Mouse (Mus musculus) adrenal gland, adult (tissue): ENCODE data around the gene March6.

Experiments
- DNase-seq, 2 experiments: peaks; one replicate each; pipeline ENCODE4 v3.0.0; 2022 to 2023; ENCODE audit warnings: low spot score in 1 of 2; ENCODE audit not compliant: inconsistent age in 2 of 2

The March6 gene

DNA sequence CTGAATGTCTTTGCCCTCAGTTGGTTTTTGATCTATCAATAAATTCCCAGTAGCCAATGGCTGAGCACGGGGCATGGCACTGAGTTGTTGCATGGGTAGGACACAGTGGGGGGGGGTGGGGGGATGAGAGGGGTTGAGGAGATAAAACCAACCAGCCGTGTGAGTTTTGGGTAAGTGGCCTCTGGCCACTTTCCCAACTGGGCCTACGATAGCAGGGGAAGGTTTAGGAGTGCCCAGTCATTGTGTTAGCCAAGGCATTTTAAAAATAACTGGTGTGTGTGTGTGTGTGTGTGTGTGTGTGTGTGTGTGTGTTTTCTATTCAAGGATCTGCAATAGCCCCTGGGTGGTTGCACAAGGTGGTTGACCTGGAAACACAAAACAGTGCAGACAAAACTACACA lies 12.4 kb upstream of the March6 start:
- DNase-seq = no peak

DNA sequence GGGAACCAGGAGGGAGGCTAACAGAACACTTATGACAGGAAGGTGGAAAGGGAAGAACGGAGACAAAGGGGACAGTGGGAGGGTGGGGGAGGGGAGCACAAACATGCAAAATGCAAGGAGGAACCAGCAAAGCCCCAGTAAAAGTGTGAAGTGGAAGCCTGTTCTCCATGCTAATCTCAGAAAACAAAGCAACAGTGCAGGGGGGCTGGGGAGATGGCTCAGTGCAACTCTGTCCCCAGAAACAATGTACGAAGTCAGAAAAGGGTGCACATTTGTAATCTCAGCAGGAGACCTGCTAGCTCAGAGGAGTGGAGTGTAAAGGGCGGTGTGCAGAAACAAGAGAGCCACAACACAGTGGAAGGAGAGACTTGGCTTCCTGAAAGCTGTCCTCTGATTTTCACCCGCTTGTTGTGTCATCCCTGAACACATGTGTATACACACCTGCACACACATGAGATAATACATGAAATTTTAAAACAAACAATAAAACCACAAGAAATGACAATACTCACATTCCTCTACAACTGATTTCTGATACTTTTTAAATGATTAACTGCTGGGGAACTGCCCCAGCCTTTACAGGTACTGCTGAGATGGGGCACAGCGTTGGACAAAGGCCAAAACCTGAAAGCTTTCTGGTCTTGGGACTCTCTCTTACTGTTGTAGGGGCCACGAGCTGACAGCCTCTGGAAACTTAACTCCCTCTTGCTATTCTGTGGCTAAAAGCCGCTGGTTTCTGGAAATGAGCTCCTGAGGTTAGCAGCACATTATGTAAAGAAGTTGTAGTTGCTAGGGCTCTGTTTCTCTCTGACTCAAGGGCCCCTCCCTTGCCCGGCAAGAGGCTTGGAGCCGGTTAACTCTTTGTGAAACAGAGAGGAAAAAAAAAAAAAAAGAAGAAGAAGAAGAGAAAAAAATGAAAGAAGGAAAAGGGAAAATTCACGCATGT lies 11.4 kb upstream of the March6 start:
- DNase-seq = peak; percentile 37 to 68

DNA sequence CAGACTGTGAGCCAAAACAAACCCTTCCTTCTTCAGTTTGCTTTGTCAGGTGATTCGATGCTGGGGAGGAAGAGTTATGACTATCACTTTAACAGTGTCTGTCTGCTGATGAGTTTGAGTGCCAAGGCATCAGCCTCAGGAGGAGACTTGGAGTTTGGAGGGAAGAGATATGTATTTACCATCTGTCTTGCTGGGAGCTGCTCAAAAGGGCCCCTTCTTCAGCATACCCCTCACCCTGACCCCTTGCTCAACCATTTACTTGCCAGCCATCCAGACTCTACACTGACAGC lies 9.6 kb upstream of the March6 start:
- no peak for DNase-seq

DNA sequence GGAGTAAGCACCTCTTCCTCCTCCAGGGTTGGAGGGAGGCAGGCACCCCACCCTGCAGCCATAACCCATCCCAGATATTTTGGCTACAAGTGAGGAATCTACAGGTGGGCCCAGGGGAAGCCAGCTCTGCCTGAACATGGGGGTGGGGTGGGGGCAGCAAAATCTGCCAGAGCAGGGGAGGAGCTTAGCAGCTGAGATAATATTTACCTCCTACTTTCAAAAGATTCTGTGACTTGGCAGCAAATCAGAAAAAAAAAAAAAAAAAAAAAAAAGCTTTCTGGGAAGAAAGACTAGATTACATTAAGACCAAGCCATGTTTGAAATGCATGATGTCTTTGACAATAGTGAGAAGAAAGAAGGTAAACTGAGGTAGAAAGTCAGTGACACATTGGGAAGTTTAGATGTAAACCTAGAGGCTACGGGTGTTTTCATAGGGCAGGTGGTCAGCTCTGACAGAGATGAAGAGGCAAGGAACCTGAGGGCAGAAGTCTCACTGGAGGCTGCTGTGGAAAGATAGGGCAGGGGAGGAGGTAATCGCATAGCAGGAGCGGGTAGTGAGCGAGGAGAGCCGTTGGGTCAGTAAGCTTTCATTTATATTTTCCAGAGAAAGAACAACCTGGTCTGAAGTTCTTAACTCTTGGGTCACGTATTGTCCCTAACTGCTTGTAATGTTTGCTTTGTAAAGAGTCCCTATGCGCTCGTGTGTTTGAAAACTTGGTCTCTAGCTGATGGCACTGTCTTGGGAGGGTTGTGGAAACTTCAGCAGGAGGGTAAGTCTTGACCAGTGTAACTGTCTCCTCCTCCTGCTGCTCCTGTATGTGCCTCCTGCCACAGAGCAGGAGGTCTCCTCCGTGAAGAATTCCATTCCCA lies 9.0 kb upstream of the March6 start:
- DNase-seq = no peak

DNA sequence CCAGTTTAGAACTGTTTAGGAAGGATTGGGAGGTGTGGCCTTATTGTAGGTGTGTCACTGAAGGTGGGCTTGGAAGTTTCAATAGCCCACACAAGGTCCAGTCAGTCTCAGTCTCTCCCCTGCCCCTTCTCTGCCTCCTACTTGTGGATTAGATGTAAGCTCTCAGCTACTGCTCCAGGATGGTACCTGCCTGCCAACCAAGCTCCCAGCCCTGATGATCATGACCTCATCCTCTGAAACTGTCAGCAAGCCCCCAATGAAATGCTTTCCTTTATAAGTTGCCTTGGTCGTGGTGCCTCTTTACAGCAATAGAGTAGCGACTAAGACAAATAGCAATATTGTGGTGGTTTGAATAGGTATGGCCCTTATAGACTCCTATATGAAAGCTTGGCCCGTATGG lies 7.5 kb upstream of the March6 start:
- DNase-seq = no peak

DNA sequence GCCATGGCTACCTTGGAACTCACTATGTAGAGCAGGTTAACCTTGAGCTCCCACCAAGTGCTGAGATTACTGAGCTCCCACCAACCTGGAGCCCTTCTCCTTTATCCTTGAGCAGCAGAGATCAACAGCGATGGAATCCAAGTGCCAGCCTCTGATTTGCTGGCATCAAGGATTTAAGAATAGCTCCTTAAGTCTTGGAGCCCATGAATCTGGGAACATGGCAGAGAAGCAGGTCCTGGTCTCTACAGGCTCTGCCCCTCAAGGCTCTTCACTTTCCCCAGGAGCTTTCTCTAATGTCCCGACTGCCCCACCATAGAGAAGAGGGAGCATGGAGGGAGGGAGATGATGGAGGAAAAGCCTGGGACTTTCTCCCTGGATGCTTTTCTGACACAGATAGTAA lies 6.9 kb upstream of the March6 start:
- no peak for DNase-seq

DNA sequence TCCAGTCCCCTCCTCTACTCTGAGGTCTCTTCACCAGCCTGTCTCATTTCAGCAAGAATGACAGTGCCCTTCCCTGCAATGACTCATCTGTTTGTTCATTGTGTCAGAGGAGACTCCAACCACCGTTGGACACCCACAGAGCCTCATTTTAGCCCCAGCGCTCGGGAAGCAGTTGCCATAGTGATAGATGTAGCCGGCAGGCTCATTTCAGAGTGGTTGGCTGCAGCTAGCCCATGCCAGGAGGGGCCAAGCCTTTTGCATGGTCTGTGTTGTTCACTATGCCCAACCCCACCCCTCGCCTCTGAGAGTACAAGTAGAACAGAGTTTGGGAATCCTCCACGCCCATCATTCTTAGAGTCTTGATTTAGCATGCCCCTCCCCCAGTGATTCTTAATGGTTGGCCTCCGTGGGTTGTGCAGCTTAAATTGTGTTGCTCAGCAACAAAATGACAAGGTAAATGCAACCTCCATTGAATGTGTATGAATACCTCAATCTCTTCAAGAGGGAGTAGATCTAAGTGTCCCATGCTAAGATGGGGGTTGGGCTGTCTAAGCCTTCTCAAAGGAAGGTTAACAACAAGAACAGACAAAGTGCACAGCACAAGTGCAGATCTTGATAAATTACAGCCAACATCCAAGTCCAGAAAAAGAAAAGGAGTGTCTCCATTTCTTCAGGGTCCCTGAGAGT lies 5.3 kb upstream of the March6 start:
- peak; percentile 67 to 87 for DNase-seq

DNA sequence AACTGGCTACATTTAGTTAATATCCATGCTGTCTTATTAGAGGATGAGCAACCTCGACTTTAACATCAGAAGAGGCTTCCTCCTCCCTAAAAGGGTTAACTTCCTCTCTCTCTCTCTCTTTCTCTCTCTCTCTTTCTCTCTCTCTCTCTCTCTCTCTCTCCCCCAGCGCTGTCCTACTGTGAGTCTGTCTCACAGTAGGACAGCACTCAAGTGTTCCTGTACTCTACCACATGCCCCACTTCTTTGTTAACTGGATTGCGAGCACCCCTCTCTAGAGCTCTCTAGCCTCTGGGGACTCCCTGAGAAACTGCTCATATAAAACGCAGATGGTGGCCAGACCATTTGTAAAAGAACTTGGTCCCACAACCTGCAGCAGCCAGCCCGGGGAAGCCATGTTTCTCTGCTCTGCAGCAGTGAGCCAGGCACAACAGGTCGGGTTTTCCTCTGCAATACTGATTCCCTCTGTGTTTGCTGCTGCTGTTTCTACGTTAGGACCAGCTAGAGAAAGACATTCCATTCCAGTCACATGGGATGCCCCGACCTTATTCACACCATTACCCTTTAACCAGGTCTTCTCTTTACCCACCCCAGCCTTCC lies 4.5 kb upstream of the March6 start:
- DNase-seq = no peak

DNA sequence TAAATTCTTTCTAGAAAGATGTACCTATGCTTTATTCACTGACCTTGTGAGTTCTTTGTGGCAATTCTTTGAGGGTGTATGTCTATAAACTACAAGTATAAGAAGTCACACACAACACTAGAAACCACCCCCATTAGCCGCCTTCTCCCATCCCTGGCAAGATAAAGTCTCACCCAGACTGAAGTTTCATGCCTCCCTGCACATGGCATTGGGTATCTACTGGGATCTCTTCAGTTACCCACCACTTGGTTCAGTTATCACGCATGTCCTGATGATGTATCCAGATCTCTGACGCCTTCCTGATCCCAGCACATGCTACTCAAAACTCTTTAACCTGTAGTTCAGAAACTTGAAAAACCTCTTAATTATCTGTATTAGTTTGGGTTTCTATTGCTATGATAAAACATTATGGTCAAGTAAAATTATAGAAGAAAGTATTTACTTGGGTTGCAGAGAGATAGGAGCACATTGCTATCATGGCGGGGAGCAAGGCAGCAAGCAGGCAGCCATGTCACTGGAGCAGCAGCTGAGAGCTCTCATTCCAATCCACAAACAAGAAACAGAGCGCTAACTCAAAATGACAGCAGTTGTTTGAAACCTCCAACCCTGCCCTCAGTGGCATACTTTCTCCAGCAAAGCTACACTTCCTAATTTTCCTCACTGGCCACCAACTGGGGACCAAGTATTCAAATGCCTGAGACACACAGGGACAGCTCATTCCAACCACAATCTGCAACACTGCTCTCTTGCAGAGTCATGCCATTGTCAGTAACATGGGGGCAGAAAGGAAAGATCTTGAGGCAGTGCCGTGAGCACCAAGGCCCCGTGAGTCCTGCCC lies 3.8 kb upstream of the March6 start:
- no peak for DNase-seq

DNA sequence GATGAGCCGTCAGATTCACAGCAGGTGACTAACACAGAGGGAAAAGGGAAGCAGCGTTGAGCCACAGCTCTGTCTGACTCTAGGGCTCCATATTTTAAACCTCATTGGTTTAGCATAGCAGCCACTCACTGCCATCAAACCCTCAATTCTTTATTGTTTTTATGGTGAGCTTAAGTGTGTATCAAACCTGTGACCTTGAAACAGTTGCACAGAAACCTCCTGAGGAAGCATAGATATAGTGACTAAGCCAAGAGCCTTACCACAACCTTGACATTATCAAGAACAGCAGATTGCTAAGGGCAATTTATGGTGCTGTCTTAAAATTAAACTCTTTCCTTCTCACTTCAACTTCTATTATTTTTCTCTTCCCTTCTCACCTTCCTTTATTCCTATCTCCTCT lies 2.7 kb upstream of the March6 start:
- DNase-seq = no peak

DNA sequence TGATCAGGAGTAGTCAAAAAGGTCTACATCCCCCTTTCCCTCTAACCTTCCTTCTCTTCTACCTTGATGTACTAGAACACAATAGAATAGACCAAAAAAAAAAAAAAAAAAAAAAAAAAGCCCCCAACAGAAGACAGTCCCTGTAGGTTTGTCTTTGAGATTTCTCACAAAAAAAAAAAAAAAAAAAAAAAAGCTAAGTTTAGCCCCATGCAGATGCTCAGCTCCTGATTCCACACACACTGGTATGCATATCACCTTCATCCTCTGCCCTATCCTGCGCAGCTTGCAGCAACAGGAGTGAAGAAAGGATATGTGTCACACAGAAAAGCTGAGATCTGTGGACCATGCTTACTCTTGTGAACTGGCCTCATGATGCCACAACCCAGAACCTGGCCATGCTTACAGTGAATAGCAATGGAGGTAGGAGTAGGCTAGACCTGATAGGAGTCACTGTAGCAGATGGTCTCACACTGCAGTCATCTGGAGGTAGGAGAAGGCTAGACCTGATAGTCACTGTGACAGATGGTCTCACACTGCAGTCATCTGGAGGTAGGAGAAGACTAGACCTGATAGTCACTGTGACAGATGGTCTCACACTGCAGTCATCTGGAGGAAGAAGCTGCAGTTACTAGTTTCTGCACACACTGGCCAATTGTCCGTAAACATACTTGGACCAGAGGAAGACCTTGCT lies 1.6 kb upstream of the March6 start:
- no peak for DNase-seq

DNA sequence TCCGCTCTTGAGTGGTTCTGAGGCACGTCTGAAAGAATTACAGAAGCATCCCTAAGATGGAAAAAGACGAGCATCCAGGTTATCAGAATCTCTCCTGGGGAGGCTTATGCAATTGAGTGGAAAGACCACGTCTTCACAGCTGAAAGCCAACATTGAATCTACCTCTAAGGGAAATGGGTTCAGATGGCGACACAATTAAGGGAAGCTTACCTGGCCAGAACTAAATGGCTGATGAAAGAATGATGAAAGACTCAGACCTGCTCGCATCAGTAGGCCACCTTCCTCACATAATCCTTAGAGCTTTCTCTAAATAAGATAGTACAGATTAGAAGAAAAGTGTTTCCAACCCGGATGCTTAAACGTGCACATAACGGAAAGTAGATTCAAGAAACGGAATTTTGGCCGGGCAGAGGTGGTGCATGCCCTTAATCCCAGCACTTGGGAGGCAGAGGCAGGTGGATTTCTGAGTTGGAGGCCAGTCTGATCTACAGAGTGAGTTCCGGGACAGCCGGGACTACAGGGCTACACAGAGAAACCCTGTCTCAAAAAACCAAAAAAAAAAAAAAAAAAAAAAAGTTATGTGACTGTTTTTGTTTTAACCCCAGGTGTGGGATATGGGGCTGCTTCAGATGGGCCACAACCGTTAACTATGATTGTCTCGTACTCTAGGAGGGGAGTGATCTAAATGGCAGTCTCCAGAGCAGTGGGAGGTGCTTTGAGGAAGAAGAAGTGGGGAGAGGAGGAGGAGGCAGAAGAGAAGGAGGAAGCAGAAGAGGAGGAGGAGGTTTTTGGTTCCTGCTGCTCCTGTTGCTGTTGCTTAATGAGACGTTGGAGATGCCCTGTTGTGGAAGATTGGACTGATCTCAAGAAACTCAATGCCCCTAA lies 835 bp upstream of the March6 start:
- no peak for DNase-seq

DNA sequence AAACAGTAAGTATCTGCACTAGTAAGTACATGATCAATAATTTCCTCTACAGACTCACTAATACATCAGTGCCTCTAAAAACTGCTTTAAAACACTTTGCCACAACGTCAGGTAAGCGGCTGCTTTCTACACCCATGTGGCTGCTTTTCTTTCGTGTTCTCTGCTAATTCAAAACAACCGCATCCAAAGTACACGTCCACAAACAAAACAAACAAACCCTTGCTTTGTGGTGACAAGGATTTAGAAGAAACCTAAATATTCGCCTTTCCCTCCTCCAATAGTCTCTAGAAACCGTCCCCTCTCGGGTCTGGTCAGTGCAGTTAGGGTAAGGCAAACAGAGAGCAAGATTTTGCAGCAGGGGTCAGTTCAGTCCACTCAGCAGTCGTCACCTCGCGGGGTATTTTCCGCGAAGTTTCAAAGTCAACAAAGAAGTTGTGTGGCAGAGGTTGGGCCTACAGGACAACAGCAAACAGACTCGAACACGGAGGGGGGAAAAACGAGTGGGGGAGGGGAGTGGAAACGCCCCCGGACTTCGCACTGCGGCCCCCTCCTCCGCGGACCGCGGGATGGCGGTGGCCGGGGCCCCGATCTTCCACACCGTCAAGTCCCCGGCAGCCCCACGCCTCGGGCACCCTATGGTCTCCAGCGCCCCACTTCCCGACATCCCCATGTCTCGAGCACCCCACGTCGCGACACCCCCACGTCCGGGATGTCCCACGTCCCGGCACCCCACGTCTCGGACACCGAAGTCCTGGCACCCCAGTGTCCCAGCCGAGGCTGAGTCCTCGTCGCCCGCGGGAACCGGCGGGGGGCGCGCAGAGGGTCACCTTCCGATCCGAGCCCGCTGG lies 818 bp downstream of the March6 start:
- DNase-seq = peak; percentile 70 to 85

DNA sequence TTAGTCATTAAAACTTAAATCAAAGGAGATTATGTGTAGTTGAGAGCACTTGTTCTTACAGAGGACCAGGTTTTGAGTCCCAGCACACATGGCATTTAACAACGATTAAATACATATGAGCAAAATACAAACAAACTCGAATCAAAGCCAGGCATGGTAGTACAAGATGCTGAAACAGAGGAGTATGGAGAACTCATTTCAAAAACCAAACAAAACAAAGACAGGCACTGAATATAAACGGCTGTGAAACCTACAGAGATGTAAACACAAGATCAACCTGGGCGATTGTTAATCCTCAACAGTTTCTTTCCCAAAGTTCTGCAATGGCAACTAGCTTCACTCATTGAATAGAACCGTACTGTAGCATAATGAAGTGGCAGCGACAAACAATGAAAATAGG lies 1.8 kb downstream of the March6 start:
- DNase-seq = no peak

DNA sequence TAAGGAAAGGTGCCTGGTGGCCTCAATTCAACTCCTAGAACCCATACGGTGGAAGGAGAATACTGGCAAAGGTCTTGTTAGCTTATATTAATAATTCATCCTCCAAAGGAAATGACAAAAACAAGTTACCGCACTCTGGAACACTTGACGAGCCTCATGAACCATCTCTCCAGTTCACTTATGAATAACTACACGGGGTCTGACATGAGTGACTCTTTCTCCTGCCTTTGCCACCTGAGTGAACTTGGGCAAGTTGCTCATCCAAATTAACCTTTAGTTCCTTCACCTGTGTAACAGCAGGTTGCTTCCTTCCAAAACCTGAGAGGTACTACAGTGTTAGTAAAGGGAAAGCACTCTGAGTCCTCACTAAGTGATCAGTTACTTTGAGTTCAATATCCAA lies 2.4 kb downstream of the March6 start:
- DNase-seq = peak in 1 of 2 experiments; percentile 30

DNA sequence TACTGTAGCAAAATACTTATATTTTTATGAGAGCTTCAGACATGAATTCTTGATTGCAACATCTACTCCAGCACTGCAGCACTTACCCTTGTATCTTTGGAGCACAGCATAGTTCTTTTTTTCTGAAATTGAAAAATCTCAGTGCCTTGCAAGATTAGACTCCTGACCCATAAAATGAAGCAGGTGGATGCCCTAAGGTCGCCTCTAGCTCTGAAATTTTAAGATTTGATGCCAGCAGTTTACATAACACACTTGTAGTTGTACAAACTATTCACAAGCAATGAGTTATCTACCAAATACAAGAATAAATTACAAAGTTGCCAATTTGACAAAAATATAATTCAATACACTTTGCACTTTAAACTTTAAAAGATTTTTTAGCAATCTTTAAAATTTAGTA lies 4.4 kb downstream of the March6 start:
- no peak for DNase-seq

DNA sequence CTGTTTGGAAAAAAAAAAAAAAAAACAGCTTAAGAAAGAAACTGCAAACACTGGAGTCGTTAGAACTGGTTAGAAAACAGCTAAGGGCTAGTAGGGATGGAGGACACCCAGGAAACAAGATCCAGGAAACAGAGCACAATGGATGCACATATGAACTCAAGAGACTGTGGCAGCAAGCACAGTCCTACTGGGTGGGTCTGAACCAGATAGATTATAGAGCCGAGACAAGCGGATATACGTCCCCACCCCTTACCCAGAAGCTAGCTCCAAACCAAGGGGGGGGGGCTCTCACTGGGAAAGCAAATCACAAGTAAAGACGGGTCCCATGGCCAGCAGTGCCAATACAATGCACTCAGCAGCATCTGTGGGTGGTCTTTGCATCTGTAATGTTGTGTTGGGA lies 11.9 kb downstream of the March6 start:
- no peak for DNase-seq

DNA sequence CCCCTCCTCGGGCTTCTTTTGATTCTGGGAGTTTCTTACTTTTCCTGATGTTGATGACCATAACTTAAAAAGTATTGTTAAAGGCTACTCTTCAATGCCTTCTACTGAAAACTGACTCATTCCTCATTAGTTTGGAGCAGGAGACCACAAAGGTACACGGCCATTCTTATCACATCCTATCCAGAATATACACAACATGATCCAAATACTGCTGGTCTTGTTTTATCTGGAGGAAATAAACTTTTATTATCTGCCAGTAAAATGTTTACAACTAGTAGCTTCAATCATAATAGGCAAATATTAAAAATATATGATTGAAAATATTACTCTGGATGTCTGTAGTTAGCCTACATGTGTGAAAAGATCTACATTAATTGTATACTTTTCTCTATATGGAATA lies 12.5 kb downstream of the March6 start:
- DNase-seq = no peak
